Mouse (Mus musculus) embryonic facial prominence, embryonic 12.5 days (tissue): ENCODE data around the gene Irf2bp2. TPM values are rescaled to one million over a fixed set of nuclear protein-coding genes. Genes with fewer than 3 reads are reported as not detected.
A peak's percentile ranks its signal among the peaks of the same experiment; 100 is the strongest.

ENCODE experiments used
- ATAC-seq: fragments of 200-750 bp; cut with Nextera tagmentation; 2 replicates; pipeline ENCODE4 v1.8.0; 2017; ENCODE audit not compliant: insufficient number of reproducible peaks, insufficient read depth, low FRiP score, low TSS enrichment
- H3K27ac ChIP-seq: fragments of 300-500 bp; sonication (generic); 2 replicates; pipeline ENCODE4 v1.5.1; 2016; ENCODE audit warnings: mild to moderate bottlenecking
- H3K27me3 ChIP-seq: fragments of 300-500 bp; sonication (generic); 2 replicates; pipeline ENCODE4 v1.6.1; 2016; ENCODE audit warnings: mild to moderate bottlenecking, moderate library complexity
- H3K36me3 ChIP-seq: fragments of 300-500 bp; sonication (generic); 2 replicates; pipeline ENCODE4 v1.6.1; 2016; ENCODE audit warnings: mild to moderate bottlenecking
- H3K4me1 ChIP-seq: fragments of 300-500 bp; sonication (generic); 2 replicates; pipeline ENCODE4 v1.6.1; 2016
- H3K4me2 ChIP-seq: fragments of 300-500 bp; sonication (generic); replicated peaks from 2 replicates; pipeline ENCODE4 v1.6.1; 2016; ENCODE audit warnings: mild to moderate bottlenecking, moderate library complexity
- H3K4me3 ChIP-seq: fragments of 300-500 bp; sonication (generic); 2 replicates; pipeline ENCODE4 v1.5.1; 2016; ENCODE audit warnings: mild to moderate bottlenecking
- H3K9ac ChIP-seq: fragments of 300-500 bp; sonication (generic); 2 replicates; pipeline ENCODE4 v1.6.1; 2016; ENCODE audit warnings: mild to moderate bottlenecking, moderate library complexity
- H3K9me3 ChIP-seq: fragments of 300-500 bp; sonication (generic); 2 replicates; pipeline ENCODE4 v1.6.1; 2016; ENCODE audit warnings: mild to moderate bottlenecking, moderate library complexity
- WGBS: fragments of 180-500 bp; shearing (Covaris S2); methylation state at CpG from one replicate; pipeline ENCODE4 v1.1.7; 2016; 5-methylcytosine and 5-hydroxymethylcytosine counted together
- polyA plus RNA-seq: library from polyadenylated mRNA; unstranded; fragments of >200 nt; fragmentation: Nextera tagmentation; extraction: Ambion mirVana; gene quantifications from 2 replicates; pipeline ENCODE4 v1.2.1, GENCODE M21; 2016

Gene Irf2bp2
- polyA plus RNA-seq, 1 experiment from 2014 or later: 12.0 TPM

DNA sequence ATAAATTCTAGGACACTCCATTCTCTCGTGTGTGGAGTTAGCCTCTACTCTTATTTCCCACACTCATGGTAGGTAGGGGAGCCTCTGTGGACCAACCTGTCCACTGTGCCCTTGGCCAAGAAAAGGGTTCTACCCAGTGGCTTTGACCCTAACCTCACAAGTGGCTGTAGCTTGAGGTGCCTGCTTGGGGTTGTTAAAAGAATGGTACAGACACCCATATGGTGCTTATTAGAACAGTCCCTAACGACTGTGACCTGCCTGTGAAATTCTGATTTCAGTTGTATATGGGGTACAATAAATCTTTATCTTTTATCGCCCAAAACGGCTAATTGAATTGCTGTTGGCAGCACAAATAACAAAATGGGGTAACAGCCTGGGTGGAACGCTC, 8.9 kb downstream of the Irf2bp2 start:
- H3K27ac ChIP-seq: peak overlapping the region; percentile 96
- no peaks in the 10 kb centered on the region for H3K27me3 ChIP-seq
- H3K9ac ChIP-seq: peak overlapping the region; percentile 78
- H3K36me3 ChIP-seq: peaks cover 11% of the 10 kb centered on the region; the same call in 1 of the 2 replicates
- peak overlapping the region; percentile 99 for H3K4me2 ChIP-seq
- H3K4me3 ChIP-seq: peak overlapping the region; percentile 47
- 28% methylated on average over 5 of the region's 5 CpGs for WGBS
- no peaks in the 10 kb centered on the region for H3K9me3 ChIP-seq
- peaks cover 57% of the 10 kb centered on the region for H3K4me1 ChIP-seq
- ATAC-seq: no peak

DNA sequence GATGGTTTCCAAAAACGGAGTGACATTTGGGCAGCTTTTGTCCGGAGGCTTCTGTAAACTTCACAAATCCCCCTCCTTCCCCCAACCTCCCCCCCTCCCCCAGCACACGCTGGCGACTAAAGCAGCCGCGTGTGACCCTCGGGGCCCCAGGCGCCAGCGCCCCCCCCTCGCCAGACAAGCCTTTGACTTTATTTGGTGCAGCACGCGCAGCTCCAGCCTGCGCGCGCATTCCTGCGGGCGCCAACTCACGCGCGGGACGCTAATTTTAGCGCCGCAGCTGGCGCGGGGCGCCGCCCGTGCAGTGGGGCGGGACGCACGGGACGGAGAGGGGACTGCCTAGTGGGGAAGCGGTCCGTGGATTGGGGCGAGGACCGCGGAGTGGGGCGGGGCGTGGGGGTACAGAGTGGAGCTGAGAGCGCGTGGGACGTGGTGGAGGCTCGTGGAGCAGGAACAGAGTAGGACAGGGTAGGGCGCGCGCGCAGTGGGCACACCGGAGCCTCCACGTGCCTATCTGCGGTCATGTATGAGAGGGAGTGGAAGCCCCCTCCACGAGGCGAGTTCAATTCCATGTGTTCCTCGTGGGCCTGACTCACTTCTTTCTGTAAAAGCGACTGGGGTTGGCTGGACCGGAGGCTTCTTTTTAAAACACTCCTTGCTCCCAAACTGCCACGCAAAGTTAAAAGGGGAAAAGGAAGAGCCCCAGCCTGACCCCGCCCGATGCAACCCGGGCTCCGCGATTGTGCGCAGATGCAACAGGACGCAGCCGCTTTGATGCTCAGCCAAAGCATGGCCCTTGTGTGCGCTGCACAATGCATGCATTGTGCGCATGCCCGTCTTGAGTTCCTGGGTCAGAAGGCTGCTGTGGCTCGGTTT, 9.6 kb downstream of the Irf2bp2 start:
- peaks cover 56% of the 10 kb centered on the region for H3K4me1 ChIP-seq

DNA sequence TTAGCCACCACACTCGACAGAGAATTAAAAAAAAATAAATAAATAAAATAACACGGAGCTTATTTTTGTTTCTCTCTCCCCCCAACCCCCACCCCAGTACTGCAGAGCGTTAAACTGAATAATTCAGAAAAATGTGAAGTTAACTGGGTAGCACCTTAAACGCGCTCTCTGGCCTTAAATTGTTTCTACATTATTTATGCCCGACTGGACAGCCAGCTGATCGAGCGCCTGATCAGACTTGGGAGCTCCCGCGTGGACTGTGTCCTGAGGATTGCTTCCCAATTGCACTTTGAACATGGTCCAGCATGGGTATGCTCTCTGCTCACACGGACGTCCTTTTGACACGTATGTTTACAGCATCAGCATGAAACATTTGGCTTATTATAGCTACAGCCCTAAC, 10.3 kb downstream of the Irf2bp2 start:
- H3K27ac ChIP-seq: peak overlapping the region; percentile 96
- H3K9ac ChIP-seq: peak overlapping the region; percentile 78
- peak overlapping the region; percentile 47 for H3K4me3 ChIP-seq
- H3K4me2 ChIP-seq: peak overlapping the region; percentile 99
- H3K27me3 ChIP-seq: no peaks in the 10 kb centered on the region
- WGBS: 4% methylated on average over 13 of the region's 13 CpGs
- no peak for ATAC-seq
- H3K9me3 ChIP-seq: no peaks in the 10 kb centered on the region
- peaks cover 11% of the 10 kb centered on the region; the same call in 1 of the 2 replicates for H3K36me3 ChIP-seq
- H3K4me1 ChIP-seq: peaks cover 49% of the 10 kb centered on the region

More for the DNA sequence above, 9.6 kb downstream of the Irf2bp2 start:
- Histone ChIP-seq H3K4me2 (peak overlapping the region; percentile 99), H3K9ac (peak overlapping the region; percentile 78), H3K27me3 (no peaks in the 10 kb centered on the region), H3K27ac (peak overlapping the region; percentile 96), H3K9me3 (no peaks in the 10 kb centered on the region), H3K4me3 (peak overlapping the region; percentile 47), H3K36me3 (peaks cover 11% of the 10 kb centered on the region; the same call in 1 of the 2 replicates)
- ATAC-seq: peak; percentile 80
- WGBS: 1% methylated on average over 68 of the region's 68 CpGs

DNA sequence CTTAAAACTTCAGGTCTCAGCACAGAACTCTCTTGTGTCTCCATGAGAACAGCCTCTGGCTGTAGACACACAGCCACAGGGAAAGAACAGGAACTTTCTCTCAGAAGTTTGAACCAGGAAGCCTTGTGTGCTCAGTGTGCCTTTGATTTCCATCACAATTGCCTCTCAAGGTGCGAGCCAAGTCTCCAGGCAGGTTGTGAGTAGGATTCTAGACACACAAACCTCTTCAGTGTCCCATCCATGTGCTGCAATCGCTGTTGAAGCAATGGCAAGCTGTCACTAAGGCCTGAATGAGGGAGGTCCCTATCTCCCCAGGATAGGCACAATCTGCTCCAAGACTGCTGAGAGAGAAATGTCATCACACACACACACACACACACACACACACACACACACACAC, 10.8 kb downstream of the Irf2bp2 start:
- Histone ChIP-seq H3K4me2 (no peak overlapping the region), H3K27ac (peak overlapping the region; percentile 96), H3K36me3 (peaks cover 11% of the 10 kb centered on the region; the same call in 1 of the 2 replicates), H3K4me1 (peaks cover 46% of the 10 kb centered on the region), H3K9ac (no peak overlapping the region), H3K4me3 (no peak overlapping the region), H3K27me3 (no peaks in the 10 kb centered on the region), H3K9me3 (no peaks in the 10 kb centered on the region)
- ATAC-seq: no peak
- WGBS: 20% methylated on average over 2 of the region's 2 CpGs

DNA sequence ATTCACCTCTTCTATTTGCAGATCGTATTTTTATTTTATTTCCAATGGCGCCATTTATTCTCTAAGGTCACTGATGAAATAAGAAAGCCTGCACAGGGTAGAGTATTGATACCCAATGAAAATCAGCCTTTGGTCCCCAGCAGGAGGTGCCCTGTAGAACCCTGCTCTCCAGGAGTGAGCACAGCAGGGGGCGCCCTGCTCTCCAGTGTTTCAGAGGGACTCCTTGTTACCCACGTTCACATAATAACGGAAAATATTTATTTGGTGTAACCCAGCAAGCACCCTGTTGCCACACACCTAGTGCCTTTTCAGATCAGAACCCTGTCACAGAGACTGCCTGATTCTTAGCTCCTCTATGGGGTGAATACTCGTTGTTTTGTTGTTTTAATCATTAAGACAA, 11.3 kb downstream of the Irf2bp2 start:
- no peaks in the 10 kb centered on the region for H3K9me3 ChIP-seq
- peaks cover 41% of the 10 kb centered on the region for H3K4me1 ChIP-seq
- no peak overlapping the region for H3K9ac ChIP-seq
- H3K4me2 ChIP-seq: no peak overlapping the region
- peak overlapping the region; percentile 96 for H3K27ac ChIP-seq
- 37% methylated on average over 6 of the region's 6 CpGs for WGBS
- H3K36me3 ChIP-seq: peaks cover 11% of the 10 kb centered on the region; the same call in 1 of the 2 replicates
- no peak for ATAC-seq
- H3K4me3 ChIP-seq: no peak overlapping the region
- H3K27me3 ChIP-seq: no peaks in the 10 kb centered on the region

DNA sequence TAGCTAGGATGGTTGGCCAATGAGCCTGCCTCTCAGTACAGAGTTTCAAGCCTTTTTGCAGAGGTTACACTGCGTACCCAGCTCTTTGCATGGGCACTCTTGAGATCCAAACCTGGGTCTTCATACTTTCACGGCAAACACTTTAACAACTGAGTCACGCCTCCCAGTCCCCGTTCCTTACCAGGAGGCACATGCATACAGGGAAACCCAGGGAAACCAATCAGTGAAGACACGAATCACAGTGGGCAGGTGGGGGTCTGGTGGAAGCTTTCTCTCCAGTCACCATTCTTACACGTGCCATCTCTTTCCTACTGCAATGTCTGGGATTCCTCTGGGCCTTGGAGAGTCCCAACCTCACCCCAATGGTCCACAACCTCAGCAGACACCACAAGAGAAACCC, 12.1 kb downstream of the Irf2bp2 start:
- Histone ChIP-seq H3K27ac (no peak overlapping the region), H3K27me3 (no peaks in the 10 kb centered on the region), H3K36me3 (peaks cover 8% of the 10 kb centered on the region; the same call in 1 of the 2 replicates), H3K4me2 (no peak overlapping the region), H3K9me3 (no peaks in the 10 kb centered on the region), H3K4me1 (peaks cover 34% of the 10 kb centered on the region), H3K9ac (no peak overlapping the region), H3K4me3 (no peak overlapping the region)
- ATAC-seq: no peak
- WGBS: 93% methylated on average over 6 of the region's 6 CpGs

DNA sequence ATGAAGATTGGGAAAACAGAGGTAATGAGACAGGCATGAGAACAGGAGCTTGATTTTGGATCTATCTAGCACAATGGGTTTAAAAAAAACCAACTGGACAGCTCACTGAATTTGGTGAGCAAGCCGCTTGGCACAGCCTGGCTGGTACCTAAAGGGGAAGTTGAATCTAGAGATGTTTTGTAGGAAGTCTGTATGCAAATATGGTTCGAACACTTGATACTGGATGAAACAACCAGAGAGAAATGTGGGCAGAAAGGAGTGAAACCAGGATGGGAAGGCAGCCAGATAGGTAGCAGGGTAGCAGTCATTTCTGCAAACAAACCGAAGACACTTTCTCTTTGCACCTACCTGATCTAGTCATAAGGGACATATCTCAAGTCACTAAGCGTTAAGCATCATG, 13.0 kb downstream of the Irf2bp2 start:
- H3K27ac ChIP-seq: no peak overlapping the region
- 95% methylated on average over 4 of the region's 4 CpGs for WGBS
- ATAC-seq: no peak
- H3K27me3 ChIP-seq: no peaks in the 10 kb centered on the region
- no peak overlapping the region for H3K9ac ChIP-seq
- no peaks in the 10 kb centered on the region for H3K9me3 ChIP-seq
- 0 out of 2 replicates have a peak, but pooled peaks cover 7% of the 10 kb centered on the region for H3K36me3 ChIP-seq
- H3K4me2 ChIP-seq: no peak overlapping the region
- H3K4me1 ChIP-seq: peaks cover 30% of the 10 kb centered on the region
- H3K4me3 ChIP-seq: no peak overlapping the region

DNA sequence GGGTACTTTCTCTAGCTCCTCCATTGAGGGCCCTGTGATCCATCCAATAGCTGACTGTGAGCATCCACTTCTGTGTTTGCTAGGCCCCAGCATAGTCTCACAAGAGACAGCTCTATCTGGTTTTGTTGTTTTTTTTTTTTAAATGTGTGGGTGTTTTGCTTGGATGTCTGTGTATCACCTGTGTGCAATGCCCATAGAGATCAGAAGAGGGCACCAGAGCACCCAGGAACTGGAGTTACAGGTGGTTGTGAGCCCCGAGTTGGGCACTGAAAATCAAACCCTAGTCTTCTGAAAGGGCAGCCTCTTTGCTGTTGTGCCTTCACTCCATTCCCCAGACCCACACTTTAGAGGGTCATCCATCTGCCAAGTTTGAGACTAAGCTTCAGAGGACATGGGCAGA, 13.7 kb downstream of the Irf2bp2 start:
- Histone ChIP-seq H3K4me1 (peaks cover 23% of the 10 kb centered on the region), H3K9ac (no peak overlapping the region), H3K9me3 (no peaks in the 10 kb centered on the region), H3K27me3 (no peaks in the 10 kb centered on the region), H3K4me3 (no peak overlapping the region), H3K4me2 (no peak overlapping the region), H3K27ac (no peak overlapping the region), H3K36me3 (0 out of 2 replicates have a peak, but pooled peaks cover 7% of the 10 kb centered on the region)
- 96% methylated on average over 1 of the region's 1 CpGs for WGBS
- no peak for ATAC-seq

DNA sequence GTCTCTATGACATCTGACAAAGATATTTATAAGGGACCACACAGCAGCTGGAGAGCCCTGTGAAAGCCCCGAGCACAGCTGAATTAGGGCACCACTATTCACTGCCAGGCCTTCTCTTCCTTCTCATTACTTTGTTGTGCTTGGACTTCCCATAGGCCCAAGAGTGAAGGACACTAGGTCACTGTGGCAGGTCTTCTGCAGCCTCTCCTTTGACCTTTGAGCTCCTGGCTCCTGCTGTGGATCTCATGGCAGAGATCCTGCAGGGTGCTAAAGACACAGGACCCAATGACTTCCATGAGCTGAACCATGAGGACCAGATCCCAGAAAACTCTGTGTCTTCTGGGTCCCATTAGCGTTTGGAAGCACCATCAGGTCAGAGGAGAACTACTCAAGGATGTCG, 15.1 kb downstream of the Irf2bp2 start:
- no peaks in the 10 kb centered on the region for H3K27me3 ChIP-seq
- H3K36me3 ChIP-seq: 0 out of 2 replicates have a peak, but pooled peaks cover 7% of the 10 kb centered on the region
- no peak overlapping the region for H3K4me3 ChIP-seq
- ATAC-seq: no peak
- H3K9me3 ChIP-seq: no peaks in the 10 kb centered on the region
- no peak overlapping the region for H3K9ac ChIP-seq
- 90% methylated on average over 3 of the region's 3 CpGs for WGBS
- peaks cover 8% of the 10 kb centered on the region for H3K4me1 ChIP-seq
- no peak overlapping the region for H3K4me2 ChIP-seq
- no peak overlapping the region for H3K27ac ChIP-seq

DNA sequence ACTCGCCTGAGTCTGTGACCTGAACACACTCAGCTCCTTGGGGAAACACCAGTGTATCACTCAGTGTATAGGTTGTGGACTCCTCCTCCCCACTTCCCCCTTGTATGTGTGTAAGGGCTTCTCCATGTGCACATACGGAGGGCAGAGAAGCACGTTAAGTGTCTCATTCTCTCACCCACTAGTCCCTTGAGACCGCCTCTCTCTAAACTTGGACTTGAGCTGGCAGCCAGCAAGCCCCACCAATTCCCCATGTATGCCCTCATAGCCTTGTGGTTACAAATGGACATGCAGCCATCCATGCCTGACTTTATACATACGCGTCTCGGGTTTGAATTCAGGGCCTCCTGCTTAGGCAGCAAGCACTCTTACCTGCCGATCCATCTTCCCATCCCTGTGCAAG, 16.9 kb downstream of the Irf2bp2 start:
- Histone ChIP-seq H3K4me3 (no peak overlapping the region), H3K27me3 (no peaks in the 10 kb centered on the region), H3K9me3 (no peaks in the 10 kb centered on the region), H3K9ac (no peak overlapping the region), H3K36me3 (0 out of 2 replicates have a peak, but pooled peaks cover 7% of the 10 kb centered on the region), H3K4me2 (no peak overlapping the region), H3K27ac (no peak overlapping the region), H3K4me1 (no peaks in the 10 kb centered on the region)
- ATAC-seq: no peak
- 90% methylated on average over 8 of the region's 8 CpGs for WGBS

DNA sequence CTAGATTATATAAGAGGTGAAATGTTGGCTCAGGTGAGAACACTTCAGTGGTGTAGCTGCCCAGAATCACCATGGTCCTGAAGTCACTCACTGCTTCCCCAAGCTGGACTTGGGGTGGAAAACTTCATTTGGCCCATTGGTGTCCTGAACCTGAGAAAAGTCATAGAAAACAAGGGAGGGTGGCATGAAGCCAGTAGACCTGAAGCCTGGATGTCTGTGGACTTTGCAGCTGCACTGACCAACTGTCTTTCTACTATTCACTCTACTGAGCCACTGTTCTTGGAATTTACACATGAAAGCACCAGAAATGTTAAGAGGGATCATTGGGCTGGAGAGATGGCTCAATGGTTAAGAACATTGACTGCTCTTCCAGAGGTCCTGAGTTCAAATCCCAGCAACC, 17.7 kb downstream of the Irf2bp2 start:
- no peak overlapping the region for H3K4me2 ChIP-seq
- no peak for ATAC-seq

More for the DNA sequence above, 17.7 kb downstream of the Irf2bp2 start:
- Histone ChIP-seq H3K9ac (no peak overlapping the region), H3K4me3 (no peak overlapping the region), H3K36me3 (0 out of 2 replicates have a peak, but pooled peaks cover under 1% of the 10 kb centered on the region), H3K9me3 (no peaks in the 10 kb centered on the region), H3K4me1 (no peaks in the 10 kb centered on the region), H3K27me3 (no peaks in the 10 kb centered on the region), H3K27ac (no peak overlapping the region)
